Mouse (Mus musculus): Measurements from ENCODE around the gene Ndufa7. TPM values are rescaled to one million over a fixed set of nuclear protein-coding genes. Genes with fewer than 3 reads are reported as not detected.
"Not testable (repeated sequence)": the region's sequence is repeated elsewhere in the genome, so short reads cannot be mapped to it uniquely, and the experiment has no call there.

Ndufa7 gene
- total and polyA plus RNA-seq, 2 experiments from 2014 or later, result 356 to 577 TPM

DNA sequence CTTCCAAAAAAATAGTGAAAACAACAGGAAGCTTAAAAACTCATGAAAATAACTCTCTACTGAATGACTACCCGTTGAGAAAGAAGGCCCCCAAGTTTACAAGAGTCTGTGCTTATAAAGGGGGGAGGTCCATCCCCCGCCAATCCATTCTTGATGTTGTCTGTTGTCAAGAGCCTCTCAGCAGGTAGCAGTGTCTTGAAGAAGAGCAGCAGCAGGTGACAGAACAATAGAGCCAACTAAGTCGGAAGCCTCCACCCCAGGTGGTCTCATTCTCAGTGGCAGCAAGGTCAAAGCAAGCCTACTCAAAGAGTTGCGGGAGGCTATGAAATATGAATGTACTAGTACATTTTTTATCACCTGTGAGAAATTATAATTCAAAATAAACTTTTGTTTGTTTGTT lies 33.4 kb downstream of the Ndufa7 start:
- no peaks in the 10 kb centered on the region for H3K9me3 ChIP-seq (ENCODE audit: low read length)
- H3K27me3 ChIP-seq (ENCODE audit: insufficient read depth, low read length), result no peaks in the 10 kb centered on the region
- ATAC-seq (no peak), DNase-seq (ENCODE audit: low spot score) (no peak)
- H3K36me3 ChIP-seq (ENCODE audit: insufficient read depth, low read length), result no peaks in the 10 kb centered on the region
- WGBS, result 46% methylated on average over 4 of the region's 4 CpGs
- no peaks in the 10 kb centered on the region for H3K4me1 ChIP-seq (ENCODE audit: insufficient read depth, low read length)
- H3K4me2 ChIP-seq (ENCODE audit: low read depth, low read length), result no peak overlapping the region
- no peak overlapping the region for H3K27ac ChIP-seq
- H3K4me3 ChIP-seq (ENCODE audit: low read length), result no peak overlapping the region
- no peak overlapping the region for H3K9ac ChIP-seq (replicated peaks; ENCODE audit: low read length)
- TF ChIP-seq CTCF (IDR thresholded peaks at IDR 0.05; ENCODE audit: low read depth), result no peak

DNA sequence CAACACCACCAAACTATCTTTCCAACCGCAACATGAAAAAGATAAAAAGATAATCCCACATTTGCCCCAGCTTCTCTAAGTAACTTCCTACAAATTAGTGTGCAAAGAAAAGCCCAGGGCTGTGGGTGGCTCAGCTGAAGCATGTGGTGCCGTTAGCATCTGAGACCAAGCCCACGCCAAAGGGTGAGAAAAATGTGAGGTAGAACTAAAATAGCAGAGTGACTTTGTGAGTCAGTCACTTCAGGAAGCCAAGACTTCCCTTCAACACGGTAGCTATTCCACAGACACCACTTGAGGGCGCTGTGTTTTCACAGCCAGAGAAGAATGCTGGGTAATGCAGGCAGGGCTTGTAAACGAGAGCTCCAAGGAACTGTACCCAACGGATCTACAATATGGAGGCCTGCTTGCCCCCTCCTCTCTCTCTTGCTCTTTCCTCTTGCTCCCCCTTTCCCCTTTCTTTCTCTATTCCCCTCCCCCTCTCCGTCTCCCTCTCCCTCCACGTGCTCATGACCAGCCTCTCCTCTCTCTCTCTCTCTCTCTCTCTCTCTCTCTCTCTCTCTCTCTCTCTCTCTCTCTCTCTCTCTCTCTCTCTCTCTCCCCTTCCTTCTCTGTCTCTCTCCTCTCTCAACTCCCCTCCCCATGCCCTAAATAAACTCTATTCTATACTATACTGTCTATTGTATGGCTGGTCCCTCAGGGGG lies 41.1 kb downstream of the Ndufa7 start:
- no peak overlapping the region for H3K27ac ChIP-seq
- TF ChIP-seq CTCF (IDR thresholded peaks at IDR 0.05; ENCODE audit: low read depth), result peak; percentile 50
- H3K27me3 ChIP-seq (ENCODE audit: insufficient read depth, low read length), result no peaks in the 10 kb centered on the region
- no peak overlapping the region for H3K4me2 ChIP-seq (ENCODE audit: low read depth, low read length)
- no peaks in the 10 kb centered on the region for H3K9me3 ChIP-seq (ENCODE audit: low read length)
- DNase-seq (ENCODE audit: low spot score) (peak; percentile 18), ATAC-seq (no peak)
- H3K4me3 ChIP-seq (ENCODE audit: low read length), result no peak overlapping the region
- 37% methylated on average over 9 of the region's 9 CpGs for WGBS
- no peak overlapping the region for H3K9ac ChIP-seq (replicated peaks; ENCODE audit: low read length)
- H3K36me3 ChIP-seq (ENCODE audit: insufficient read depth, low read length), result no peaks in the 10 kb centered on the region
- H3K4me1 ChIP-seq (ENCODE audit: insufficient read depth, low read length), result no peaks in the 10 kb centered on the region

DNA sequence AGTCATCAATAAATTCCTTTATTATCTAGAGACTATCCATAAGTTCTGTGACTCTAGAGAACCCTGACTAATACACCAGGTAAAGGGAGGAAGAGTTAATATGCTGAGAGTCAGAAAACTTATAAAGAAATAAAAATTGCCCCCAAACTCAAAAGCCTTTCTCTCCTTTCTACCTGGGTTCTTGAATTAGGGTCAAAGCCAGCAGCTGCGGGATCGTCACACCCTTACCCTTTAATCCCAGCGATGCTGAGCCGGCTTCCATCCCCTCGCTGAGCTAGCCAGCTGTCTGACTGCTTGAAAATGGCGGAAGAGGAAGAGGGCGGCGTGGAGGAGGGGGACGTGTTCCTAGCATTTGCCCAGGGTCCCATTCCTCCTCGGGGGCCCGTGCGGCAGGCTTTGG lies 49.2 kb downstream of the Ndufa7 start, which contains the start of gene Gm7029:
Gm7029 (plus strand) TSS at position 301 of the 400 bp plus-strand sequence.
- H3K4me2 ChIP-seq (ENCODE audit: low read depth, low read length); H3K36me3 ChIP-seq (ENCODE audit: insufficient read depth, low read length); H3K27me3 ChIP-seq (ENCODE audit: insufficient read depth, low read length); H3K9ac ChIP-seq (replicated peaks; ENCODE audit: low read length); H3K4me3 ChIP-seq (ENCODE audit: low read length); H3K27ac ChIP-seq; H3K9me3 ChIP-seq (ENCODE audit: low read length); DNase-seq (ENCODE audit: low spot score); ATAC-seq; H3K4me1 ChIP-seq (ENCODE audit: insufficient read depth, low read length): not testable (repeated sequence)
- 67% methylated on average over 3 of the region's 12 CpGs for WGBS

DNA sequence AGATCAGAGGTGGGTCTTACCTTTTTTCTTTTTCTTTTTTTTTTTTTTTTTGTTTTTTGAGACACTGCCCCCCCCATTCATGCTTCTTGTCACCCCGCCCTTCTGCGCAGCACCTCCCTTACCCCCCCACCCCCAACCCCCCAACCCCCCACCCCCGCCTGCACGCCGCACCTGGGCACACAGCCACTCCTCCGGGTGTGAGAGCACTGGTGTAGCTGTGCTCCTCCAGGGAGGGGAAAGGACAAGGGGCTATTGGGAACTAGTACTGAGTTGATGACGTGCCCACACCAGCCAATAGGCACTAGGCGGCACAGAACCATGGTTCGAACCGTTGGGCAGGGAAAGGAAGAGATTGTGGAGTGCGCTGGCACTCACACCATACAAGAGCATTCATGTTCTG lies 50.0 kb downstream of the Ndufa7 start:
- Histone ChIP-seq H3K9ac (replicated peaks; ENCODE audit: low read length) (no peak overlapping the region), H3K27me3 (ENCODE audit: insufficient read depth, low read length) (no peaks in the 10 kb centered on the region), H3K27ac (no peak overlapping the region), H3K4me1 (ENCODE audit: insufficient read depth, low read length) (no peaks in the 10 kb centered on the region), H3K4me2 (ENCODE audit: low read depth, low read length) (no peak overlapping the region), H3K4me3 (ENCODE audit: low read length) (no peak overlapping the region), H3K9me3 (ENCODE audit: low read length) (no peaks in the 10 kb centered on the region), H3K36me3 (ENCODE audit: insufficient read depth, low read length) (no peaks in the 10 kb centered on the region)
- WGBS, result 88% methylated on average over 11 of the region's 11 CpGs
- no peak for DNase-seq (ENCODE audit: low spot score)
- TF ChIP-seq CTCF (IDR thresholded peaks at IDR 0.05; ENCODE audit: low read depth), result no peak
- ATAC-seq, result no peak

DNA sequence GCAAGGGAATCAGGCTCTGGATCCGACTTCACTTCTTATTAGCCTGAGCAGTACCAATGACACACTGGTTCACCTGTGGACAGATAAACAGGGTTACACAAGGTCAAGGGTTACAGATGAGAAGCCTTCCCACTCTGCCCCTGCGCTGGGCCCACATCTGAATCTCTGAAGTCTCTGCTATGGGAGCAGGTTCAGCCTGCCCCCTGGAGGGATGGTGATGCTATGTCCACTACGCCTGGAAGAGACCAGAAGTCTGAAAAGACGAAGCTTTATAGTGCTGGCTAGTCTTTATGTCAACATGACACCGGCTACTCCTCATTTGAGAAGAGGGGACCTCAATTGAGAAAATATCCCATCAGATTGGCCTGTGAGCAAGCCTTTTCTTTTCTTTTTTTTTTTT lies 51.4 kb downstream of the Ndufa7 start:
- not testable (repeated sequence) for H3K4me2 ChIP-seq (ENCODE audit: low read depth, low read length); H3K9ac ChIP-seq (replicated peaks; ENCODE audit: low read length); H3K36me3 ChIP-seq (ENCODE audit: insufficient read depth, low read length); ATAC-seq; H3K4me1 ChIP-seq (ENCODE audit: insufficient read depth, low read length); H3K27me3 ChIP-seq (ENCODE audit: insufficient read depth, low read length); H3K4me3 ChIP-seq (ENCODE audit: low read length); H3K27ac ChIP-seq; H3K9me3 ChIP-seq (ENCODE audit: low read length); DNase-seq (ENCODE audit: low spot score)
- TF ChIP-seq CTCF (IDR thresholded peaks at IDR 0.05; ENCODE audit: low read depth), result peak; percentile 15; the same call in 1 of the 2 replicates
- 79% methylated on average over 5 of the region's 5 CpGs for WGBS

DNA sequence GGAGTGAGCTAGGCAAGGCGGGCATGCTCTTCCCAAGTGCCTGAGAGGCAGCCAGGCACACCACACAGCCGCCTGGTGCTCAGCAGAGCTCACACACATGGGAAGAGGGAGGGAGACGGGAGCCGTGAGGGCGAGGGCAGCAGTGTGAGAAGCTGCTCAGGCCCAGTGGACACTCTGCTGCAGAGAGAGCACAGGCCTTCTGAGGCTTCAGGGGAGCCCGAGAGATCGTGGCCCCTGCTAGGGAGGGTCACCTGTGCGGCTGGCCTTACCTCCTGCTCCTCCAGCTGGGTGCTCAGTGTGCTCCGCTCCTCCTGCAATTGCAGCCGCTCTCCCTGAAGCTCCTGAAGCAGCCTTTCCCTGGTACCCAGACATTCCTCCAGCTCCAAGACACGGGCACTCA lies 59.9 kb downstream of the Ndufa7 start:
- H3K27me3 ChIP-seq (ENCODE audit: insufficient read depth, low read length); H3K9ac ChIP-seq (replicated peaks; ENCODE audit: low read length); H3K4me2 ChIP-seq (ENCODE audit: low read depth, low read length); H3K4me3 ChIP-seq (ENCODE audit: low read length); DNase-seq (ENCODE audit: low spot score); H3K36me3 ChIP-seq (ENCODE audit: insufficient read depth, low read length); H3K27ac ChIP-seq; H3K9me3 ChIP-seq (ENCODE audit: low read length); ATAC-seq; H3K4me1 ChIP-seq (ENCODE audit: insufficient read depth, low read length): not testable (repeated sequence)
- WGBS, result 93% methylated on average over 8 of the region's 11 CpGs

DNA sequence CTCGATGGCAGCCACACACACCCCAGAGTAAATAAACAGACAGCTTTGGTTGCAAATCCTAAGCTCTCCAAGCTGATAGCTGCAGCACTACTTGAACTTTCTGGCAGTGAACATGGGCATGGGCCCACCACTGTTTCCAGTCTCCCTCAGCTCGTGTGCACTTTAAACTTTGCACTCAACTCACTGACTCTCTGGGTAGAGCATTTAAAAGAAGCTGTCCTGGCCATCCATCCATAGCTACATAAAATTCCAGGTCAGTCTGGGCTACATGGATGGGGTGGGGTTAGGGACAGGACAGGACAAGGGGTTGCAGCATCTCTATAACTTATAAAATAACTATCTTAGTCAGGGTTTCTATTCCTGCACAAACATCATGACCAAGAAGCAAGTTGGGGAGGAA lies 63.4 kb downstream of the Ndufa7 start:
- not testable (repeated sequence) for H3K4me2 ChIP-seq (ENCODE audit: low read depth, low read length); H3K36me3 ChIP-seq (ENCODE audit: insufficient read depth, low read length); H3K4me1 ChIP-seq (ENCODE audit: insufficient read depth, low read length); H3K27ac ChIP-seq; ATAC-seq; H3K9me3 ChIP-seq (ENCODE audit: low read length); H3K27me3 ChIP-seq (ENCODE audit: insufficient read depth, low read length); H3K4me3 ChIP-seq (ENCODE audit: low read length); H3K9ac ChIP-seq (replicated peaks; ENCODE audit: low read length); DNase-seq (ENCODE audit: low spot score)
- 85% methylated on average over 2 of the region's 2 CpGs for WGBS

Small RNA genes lying within 50 kb of the gene (microRNA-seq; reads per million reads assigned to microRNA genes)
- gene Gm27740, result 0 reads per million in 2 experiments

Other genes with a start within 250 kb of the Ndufa7 start
- 49.0 and 65.1 TPM in 2 replicates for gene Zfp414, start 195.5 kb upstream of the Ndufa7 start, total RNA-seq (2014; rRNA removed)
- gene Zfp414, start 195.5 kb upstream of the Ndufa7 start, polyA plus RNA-seq (2015; fragmentation: Nextera tagmentation; extraction: Ambion mirVana), result 70.9 and 73.8 TPM in 2 replicates
- not detected in 2 replicates for gene Pram1, start 186.5 kb upstream of the Ndufa7 start, total RNA-seq (2014; rRNA removed)
- 0.30 TPM in 2 replicates for gene Pram1, start 186.5 kb upstream of the Ndufa7 start, polyA plus RNA-seq (2015; fragmentation: Nextera tagmentation; extraction: Ambion mirVana)
- gene Hnrnpm, start 137.7 kb upstream of the Ndufa7 start, total RNA-seq (2014; rRNA removed), result 49.2 and 55.7 TPM in 2 replicates
- 124 and 133 TPM in 2 replicates for gene Hnrnpm, start 137.7 kb upstream of the Ndufa7 start, polyA plus RNA-seq (2015; fragmentation: Nextera tagmentation; extraction: Ambion mirVana)
- 118 and 137 TPM in 2 replicates for gene March2, start 105.9 kb upstream of the Ndufa7 start, total RNA-seq (2014; rRNA removed)
- gene March2, start 105.9 kb upstream of the Ndufa7 start, polyA plus RNA-seq (2015; fragmentation: Nextera tagmentation; extraction: Ambion mirVana), result 73.8 and 77.1 TPM in 2 replicates
- gene Rab11b, start 64.0 kb upstream of the Ndufa7 start, total RNA-seq (2014; rRNA removed), result 123 and 163 TPM in 2 replicates
- 546 and 583 TPM in 2 replicates for gene Rab11b, start 64.0 kb upstream of the Ndufa7 start, polyA plus RNA-seq (2015; fragmentation: Nextera tagmentation; extraction: Ambion mirVana)
- gene Angptl4, start 42.7 kb upstream of the Ndufa7 start, total RNA-seq (2014; rRNA removed), result 24.0 and 24.7 TPM in 2 replicates
- gene Angptl4, start 42.7 kb upstream of the Ndufa7 start, polyA plus RNA-seq (2015; fragmentation: Nextera tagmentation; extraction: Ambion mirVana), result 31.9 and 37.5 TPM in 2 replicates
- 33.5 and 57.2 TPM in 2 replicates for gene Kank3, start 14.1 kb upstream of the Ndufa7 start, total RNA-seq (2014; rRNA removed)
- gene Kank3, start 14.1 kb upstream of the Ndufa7 start, polyA plus RNA-seq (2015; fragmentation: Nextera tagmentation; extraction: Ambion mirVana), result 44.1 and 47.9 TPM in 2 replicates
- gene Rps28, start within 50 bp of the Ndufa7 start, total RNA-seq (2014; rRNA removed), result 117 and 293 TPM in 2 replicates
- gene Rps28, start within 50 bp of the Ndufa7 start, polyA plus RNA-seq (2015; fragmentation: Nextera tagmentation; extraction: Ambion mirVana), result 609 and 617 TPM in 2 replicates
- 25.1 and 26.0 TPM in 2 replicates for gene Cd320, start 18.5 kb downstream of the Ndufa7 start, total RNA-seq (2014; rRNA removed)
- gene Cd320, start 18.5 kb downstream of the Ndufa7 start, polyA plus RNA-seq (2015; fragmentation: Nextera tagmentation; extraction: Ambion mirVana), result 55.7 and 58.6 TPM in 2 replicates
- gene Gm7029, start 49.3 kb downstream of the Ndufa7 start, total RNA-seq (2014; rRNA removed), result not detected in 2 replicates
- gene Gm7029, start 49.3 kb downstream of the Ndufa7 start, polyA plus RNA-seq (2015; fragmentation: Nextera tagmentation; extraction: Ambion mirVana), result not detected in 2 replicates
- 5.8 and 9.9 TPM in 2 replicates for gene Kifc1, start 66.1 kb downstream of the Ndufa7 start, total RNA-seq (2014; rRNA removed)
- 2.0 and 3.2 TPM in 2 replicates for gene Kifc1, start 66.1 kb downstream of the Ndufa7 start, polyA plus RNA-seq (2015; fragmentation: Nextera tagmentation; extraction: Ambion mirVana)
- gene Platr17, start 80.6 kb downstream of the Ndufa7 start, total RNA-seq (2014; rRNA removed), result 1.3 TPM in 1 of 2 replicates, not detected in the other
- gene Platr17, start 80.6 kb downstream of the Ndufa7 start, polyA plus RNA-seq (2015; fragmentation: Nextera tagmentation; extraction: Ambion mirVana), result 0.88 and 1.2 TPM in 2 replicates
- 52.1 and 58.4 TPM in 2 replicates for gene Daxx, start 84.8 kb downstream of the Ndufa7 start, total RNA-seq (2014; rRNA removed)
- 39.0 and 41.9 TPM in 2 replicates for gene Daxx, start 84.8 kb downstream of the Ndufa7 start, polyA plus RNA-seq (2015; fragmentation: Nextera tagmentation; extraction: Ambion mirVana)
- 41.5 and 61.8 TPM in 2 replicates for gene Tapbp, start 91.3 kb downstream of the Ndufa7 start, total RNA-seq (2014; rRNA removed)
- 39.1 and 40.2 TPM in 2 replicates for gene Tapbp, start 91.3 kb downstream of the Ndufa7 start, polyA plus RNA-seq (2015; fragmentation: Nextera tagmentation; extraction: Ambion mirVana)
- 58.5 TPM in 2 replicates for gene Zbtb22, start 91.3 kb downstream of the Ndufa7 start, total RNA-seq (2014; rRNA removed)
- gene Zbtb22, start 91.3 kb downstream of the Ndufa7 start, polyA plus RNA-seq (2015; fragmentation: Nextera tagmentation; extraction: Ambion mirVana), result 20.8 and 23.0 TPM in 2 replicates
- gene Rgl2, start 105.0 kb downstream of the Ndufa7 start, total RNA-seq (2014; rRNA removed), result 91.4 and 116 TPM in 2 replicates
- 36.1 and 36.8 TPM in 2 replicates for gene Rgl2, start 105.0 kb downstream of the Ndufa7 start, polyA plus RNA-seq (2015; fragmentation: Nextera tagmentation; extraction: Ambion mirVana)
- 25.2 and 43.1 TPM in 2 replicates for gene Pfdn6, start 115.8 kb downstream of the Ndufa7 start, total RNA-seq (2014; rRNA removed)
- 168 and 195 TPM in 2 replicates for gene Pfdn6, start 115.8 kb downstream of the Ndufa7 start, polyA plus RNA-seq (2015; fragmentation: Nextera tagmentation; extraction: Ambion mirVana)
- gene Wdr46, start 116.1 kb downstream of the Ndufa7 start, total RNA-seq (2014; rRNA removed), result 16.6 and 16.8 TPM in 2 replicates
- 16.7 and 17.9 TPM in 2 replicates for gene Wdr46, start 116.1 kb downstream of the Ndufa7 start, polyA plus RNA-seq (2015; fragmentation: Nextera tagmentation; extraction: Ambion mirVana)
- 8.9 and 12.3 TPM in 2 replicates for gene B3galt4, start 126.9 kb downstream of the Ndufa7 start, total RNA-seq (2014; rRNA removed)
- gene B3galt4, start 126.9 kb downstream of the Ndufa7 start, polyA plus RNA-seq (2015; fragmentation: Nextera tagmentation; extraction: Ambion mirVana), result 10.7 and 11.6 TPM in 2 replicates
- gene Vps52, start 131.2 kb downstream of the Ndufa7 start, total RNA-seq (2014; rRNA removed), result 55.6 and 57.4 TPM in 2 replicates
- 62.1 and 63.2 TPM in 2 replicates for gene Vps52, start 131.2 kb downstream of the Ndufa7 start, polyA plus RNA-seq (2015; fragmentation: Nextera tagmentation; extraction: Ambion mirVana)
- 1,180 and 1,309 TPM in 2 replicates for gene Rps18, start 131.4 kb downstream of the Ndufa7 start, total RNA-seq (2014; rRNA removed)
- gene Rps18, start 131.4 kb downstream of the Ndufa7 start, polyA plus RNA-seq (2015; fragmentation: Nextera tagmentation; extraction: Ambion mirVana), result 904 and 918 TPM in 2 replicates
- gene H2-K1, start 175.8 kb downstream of the Ndufa7 start, total RNA-seq (2014; rRNA removed), result 21.6 and 33.2 TPM in 2 replicates
- 23.9 and 26.2 TPM in 2 replicates for gene H2-K1, start 175.8 kb downstream of the Ndufa7 start, polyA plus RNA-seq (2015; fragmentation: Nextera tagmentation; extraction: Ambion mirVana)
- 19.1 and 22.1 TPM in 2 replicates for gene Ring1, start 200.1 kb downstream of the Ndufa7 start, total RNA-seq (2014; rRNA removed)
- 19.2 and 20.0 TPM in 2 replicates for gene Ring1, start 200.1 kb downstream of the Ndufa7 start, polyA plus RNA-seq (2015; fragmentation: Nextera tagmentation; extraction: Ambion mirVana)
- 78.3 and 87.4 TPM in 2 replicates for gene H2-Ke6, start 203.5 kb downstream of the Ndufa7 start, total RNA-seq (2014; rRNA removed)
- 74.9 and 78.9 TPM in 2 replicates for gene H2-Ke6, start 203.5 kb downstream of the Ndufa7 start, polyA plus RNA-seq (2015; fragmentation: Nextera tagmentation; extraction: Ambion mirVana)
- 188 and 250 TPM in 2 replicates for gene Slc39a7, start 207.1 kb downstream of the Ndufa7 start, total RNA-seq (2014; rRNA removed)
- gene Slc39a7, start 207.1 kb downstream of the Ndufa7 start, polyA plus RNA-seq (2015; fragmentation: Nextera tagmentation; extraction: Ambion mirVana), result 148 and 150 TPM in 2 replicates
- gene Rxrb, start 207.2 kb downstream of the Ndufa7 start, total RNA-seq (2014; rRNA removed), result 51.5 and 64.8 TPM in 2 replicates
- gene Rxrb, start 207.2 kb downstream of the Ndufa7 start, polyA plus RNA-seq (2015; fragmentation: Nextera tagmentation; extraction: Ambion mirVana), result 48.7 and 49.2 TPM in 2 replicates
- 12.1 and 16.7 TPM in 2 replicates for gene Col11a2, start 214.9 kb downstream of the Ndufa7 start, total RNA-seq (2014; rRNA removed)
- 5.4 TPM in 2 replicates for gene Col11a2, start 214.9 kb downstream of the Ndufa7 start, polyA plus RNA-seq (2015; fragmentation: Nextera tagmentation; extraction: Ambion mirVana)